Mouse (Mus musculus): ENCODE data around the gene Olfr790. TPM values are rescaled to one million over a fixed set of nuclear protein-coding genes. Genes with fewer than 3 reads are reported as not detected.

Gene Olfr790
- polyA plus RNA-seq, 1 experiment from 2014 or later, result not detected

- H3K9ac ChIP-seq (ENCODE audit: low read depth, low read length), result no peak overlapping the region
- H3K4me1 ChIP-seq (ENCODE audit: control insufficient read depth, insufficient read depth, low read length), result no peaks in the 10 kb centered on the region
- H3K27ac ChIP-seq (ENCODE audit: low read depth, low read length), result no peak overlapping the region
- no peaks in the 10 kb centered on the region for H3K27me3 ChIP-seq (ENCODE audit: control insufficient read depth, insufficient read depth, low read length)
- 37% methylated on average over 1 of the region's 1 CpGs for WGBS (ENCODE audit: insufficient replicate concordance)
- ATAC-seq (replicated peaks; ENCODE audit: insufficient number of reproducible peaks, low FRiP score, low TSS enrichment), result no peak
- no peaks in the 10 kb centered on the region for H3K36me3 ChIP-seq (ENCODE audit: control insufficient read depth, insufficient read depth, low read length)
- H3K4me2 ChIP-seq, result no peak overlapping the region
- H3K9me3 ChIP-seq (replicated peaks; ENCODE audit: control insufficient read depth, low read length), result peaks cover 1% of the 10 kb centered on the region; the same call in 1 of the 2 replicates
- H3K4me3 ChIP-seq (ENCODE audit: low read depth, low read length), result no peak overlapping the region
Observed at GRCm38 (mm10) chr10:129549354-129549753, 51.1 kb downstream of the Olfr790 start.

Other genes with a start within 250 kb of the Olfr790 start
- gene Olfr776, start 239.4 kb upstream of the Olfr790 start, polyA plus RNA-seq (2014; fragmentation: Nextera tagmentation; extraction: Ambion mirVana), result not detected in 2 replicates
- not detected in 2 replicates for gene Olfr777, start 227.0 kb upstream of the Olfr790 start, polyA plus RNA-seq (2014; fragmentation: Nextera tagmentation; extraction: Ambion mirVana)
- gene Olfr780, start 180.4 kb upstream of the Olfr790 start, polyA plus RNA-seq (2014; fragmentation: Nextera tagmentation; extraction: Ambion mirVana), result not detected in 2 replicates
- gene Olfr781, start 169.6 kb upstream of the Olfr790 start, polyA plus RNA-seq (2014; fragmentation: Nextera tagmentation; extraction: Ambion mirVana), result not detected in 2 replicates
- gene Olfr782, start 149.6 kb upstream of the Olfr790 start, polyA plus RNA-seq (2014; fragmentation: Nextera tagmentation; extraction: Ambion mirVana), result not detected in 2 replicates
- not detected in 2 replicates for gene Olfr784, start 114.4 kb upstream of the Olfr790 start, polyA plus RNA-seq (2014; fragmentation: Nextera tagmentation; extraction: Ambion mirVana)
- gene Olfr785, start 93.1 kb upstream of the Olfr790 start, polyA plus RNA-seq (2014; fragmentation: Nextera tagmentation; extraction: Ambion mirVana), result not detected in 2 replicates
- not detected in 2 replicates for gene Olfr786, start 71.2 kb upstream of the Olfr790 start, polyA plus RNA-seq (2014; fragmentation: Nextera tagmentation; extraction: Ambion mirVana)
- not detected in 2 replicates for gene Olfr787, start 36.6 kb upstream of the Olfr790 start, polyA plus RNA-seq (2014; fragmentation: Nextera tagmentation; extraction: Ambion mirVana)
- not detected in 2 replicates for gene Olfr788, start 27.5 kb upstream of the Olfr790 start, polyA plus RNA-seq (2014; fragmentation: Nextera tagmentation; extraction: Ambion mirVana)
- gene Olfr789, start 13.7 kb upstream of the Olfr790 start, polyA plus RNA-seq (2014; fragmentation: Nextera tagmentation; extraction: Ambion mirVana), result not detected in 2 replicates
- gene Olfr791, start 23.3 kb downstream of the Olfr790 start, polyA plus RNA-seq (2014; fragmentation: Nextera tagmentation; extraction: Ambion mirVana), result not detected in 2 replicates
- gene Olfr792, start 40.7 kb downstream of the Olfr790 start, polyA plus RNA-seq (2014; fragmentation: Nextera tagmentation; extraction: Ambion mirVana), result not detected in 2 replicates
- gene Olfr794, start 69.2 kb downstream of the Olfr790 start, polyA plus RNA-seq (2014; fragmentation: Nextera tagmentation; extraction: Ambion mirVana), result not detected in 2 replicates
- not detected in 2 replicates for gene Olfr796, start 114.1 kb downstream of the Olfr790 start, polyA plus RNA-seq (2014; fragmentation: Nextera tagmentation; extraction: Ambion mirVana)
- not detected in 2 replicates for gene Olfr798, start 129.4 kb downstream of the Olfr790 start, polyA plus RNA-seq (2014; fragmentation: Nextera tagmentation; extraction: Ambion mirVana)
- not detected in 2 replicates for gene Olfr799, start 139.0 kb downstream of the Olfr790 start, polyA plus RNA-seq (2014; fragmentation: Nextera tagmentation; extraction: Ambion mirVana)
- gene Olfr800, start 159.2 kb downstream of the Olfr790 start, polyA plus RNA-seq (2014; fragmentation: Nextera tagmentation; extraction: Ambion mirVana), result not detected in 2 replicates
- not detected in 2 replicates for gene Olfr801, start 175.4 kb downstream of the Olfr790 start, polyA plus RNA-seq (2014; fragmentation: Nextera tagmentation; extraction: Ambion mirVana)
- 0.03 TPM in 1 of 2 replicates, not detected in the other for gene Olfr802, start 189.7 kb downstream of the Olfr790 start, polyA plus RNA-seq (2014; fragmentation: Nextera tagmentation; extraction: Ambion mirVana)
- not detected in 2 replicates for gene Olfr803, start 195.8 kb downstream of the Olfr790 start, polyA plus RNA-seq (2014; fragmentation: Nextera tagmentation; extraction: Ambion mirVana)
- not detected in 2 replicates for gene Olfr804, start 204.7 kb downstream of the Olfr790 start, polyA plus RNA-seq (2014; fragmentation: Nextera tagmentation; extraction: Ambion mirVana)
- gene Olfr805, start 230.9 kb downstream of the Olfr790 start, polyA plus RNA-seq (2014; fragmentation: Nextera tagmentation; extraction: Ambion mirVana), result not detected in 2 replicates
- gene Olfr806, start 243.4 kb downstream of the Olfr790 start, polyA plus RNA-seq (2014; fragmentation: Nextera tagmentation; extraction: Ambion mirVana), result not detected in 2 replicates